Mouse (Mus musculus) thymus, adult 18-20 months (tissue): ENCODE results near the gene Fads2.

Experiments used
- DNase-seq, 2 experiments: peaks; one replicate each; pipeline ENCODE4 v3.0.0; 2022; ENCODE audit warnings: mixed read lengths in 2 of 2

Gene Fads2

DNA sequence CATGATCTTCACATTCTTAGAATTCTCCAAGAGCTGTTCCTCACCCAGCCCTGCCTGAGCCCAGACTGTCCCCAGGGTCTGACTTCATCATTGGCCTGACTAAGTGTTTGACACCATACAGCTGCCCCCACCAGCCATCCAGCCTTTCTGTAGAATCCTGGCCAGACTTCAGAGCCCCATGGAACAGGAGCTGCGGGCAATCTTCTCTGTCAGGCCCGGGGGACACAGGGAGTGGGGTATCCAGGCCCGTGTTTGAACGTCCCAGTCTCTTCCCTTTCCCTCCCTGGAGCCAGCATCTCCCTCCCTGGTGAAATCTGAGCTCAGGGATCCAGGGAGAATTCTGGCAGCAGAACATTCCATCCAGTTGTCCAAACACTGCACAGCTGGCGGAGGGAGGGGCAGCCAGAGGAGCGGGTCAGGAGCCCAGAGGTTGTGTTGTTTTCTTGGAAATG is 88.7 kb downstream of the Fads2 start:
- DNase-seq, result no peak
